Mouse (Mus musculus) hindbrain, embryonic 11.5 days (tissue): ENCODE results near the gene Arhgap29. TPM values are rescaled to one million over a fixed set of nuclear protein-coding genes. Genes with fewer than 3 reads are reported as not detected.
A peak's percentile ranks its signal among the peaks of the same experiment; 100 is the strongest.

Experiments
- ATAC-seq: fragments of 200-750 bp; cut with Nextera tagmentation; 2 replicates; pipeline ENCODE4 v1.8.0; 2017; ENCODE audit warnings: mild to moderate bottlenecking, moderate TSS enrichment, moderate library complexity; ENCODE audit not compliant: low FRiP score
- DNase-seq: peaks from one replicate; pipeline ENCODE4 v3.0.0-alpha.2; 2015; ENCODE audit warnings: low spot score
- H3K27ac ChIP-seq: fragments of 300-500 bp; sonication (generic); 2 replicates; pipeline ENCODE4 v1.5.1; 2014; ENCODE audit warnings: mild to moderate bottlenecking, low read depth, low read length
- H3K27me3 ChIP-seq: fragments of 300-500 bp; sonication (generic); 2 replicates; pipeline ENCODE4 v1.6.1; 2014; ENCODE audit warnings: mild to moderate bottlenecking, low read length, moderate library complexity, mixed read lengths; ENCODE audit not compliant: control insufficient read depth, insufficient read depth
- H3K36me3 ChIP-seq: fragments of 300-500 bp; sonication (generic); 2 replicates; pipeline ENCODE4 v1.6.1; 2014; ENCODE audit warnings: mild to moderate bottlenecking, low read length, moderate library complexity, mixed read lengths; ENCODE audit not compliant: control insufficient read depth, insufficient read depth
- H3K4me1 ChIP-seq: fragments of 300-500 bp; sonication (generic); replicated peaks from 2 replicates; pipeline ENCODE4 v1.6.1; 2014; ENCODE audit warnings: low read length, mixed read lengths; ENCODE audit not compliant: control insufficient read depth, insufficient read depth
- H3K4me2 ChIP-seq: fragments of 300-500 bp; sonication (generic); replicated peaks from 2 replicates; pipeline ENCODE4 v1.6.1; 2014; ENCODE audit warnings: mild to moderate bottlenecking, low read depth, low read length
- H3K4me3 ChIP-seq: fragments of 300-500 bp; sonication (generic); 2 replicates; pipeline ENCODE4 v1.5.1; 2014; ENCODE audit warnings: low read depth, low read length
- H3K9ac ChIP-seq: fragments of 300-500 bp; sonication (generic); 2 replicates; pipeline ENCODE4 v1.6.1; 2014; ENCODE audit warnings: low read depth, low read length
- H3K9me3 ChIP-seq: fragments of 300-500 bp; sonication (generic); 2 replicates; pipeline ENCODE4 v1.6.1; 2016; ENCODE audit warnings: low read length; ENCODE audit not compliant: control insufficient read depth
- WGBS: fragments of 180-500 bp; shearing (Covaris S2); extraction: QIAGEN DNeasy Blood & Tissue Kit; methylation state at CpG from one replicate; pipeline ENCODE4 v1.1.7; 2014; 5-methylcytosine and 5-hydroxymethylcytosine counted together
- polyA plus RNA-seq: library from polyadenylated mRNA; unstranded; fragments of >200 nt; fragmentation: Nextera tagmentation; extraction: Ambion mirVana; gene quantifications from 2 replicates; pipeline ENCODE4 v1.2.1, GENCODE M21; 2014

Arhgap29 gene
- 36.1 and 38.8 TPM in 2 replicates for polyA plus RNA-seq

GRCm38 (mm10) chr3:121952041-121952591 lies at the start of gene Arhgap29:
Gene Arhgap29, plus strand, starts transcription at chr3:121952541.
- Histone ChIP-seq H3K4me3 (peak within 1 kb of the TSS; percentile 56), H3K36me3 (no peaks in the 10 kb centered on the region), H3K4me2 (peak within 1 kb of the TSS; percentile 89), H3K9me3 (no peaks in the 10 kb centered on the region), H3K4me1 (no peaks in the 10 kb centered on the region), H3K9ac (peak within 1 kb of the TSS; percentile 54), H3K27me3 (peaks cover 9% of the 10 kb centered on the region), H3K27ac (no peak within 1 kb of the TSS)
- no peak for DNase-seq
- no peak for ATAC-seq
- 94% methylated on average over 8 of the region's 8 CpGs for WGBS

- no peaks in the 10 kb centered on the region for H3K27me3 ChIP-seq
- no peak overlapping the region for H3K9ac ChIP-seq
- no peak for ATAC-seq
- H3K36me3 ChIP-seq = no peaks in the 10 kb centered on the region
- no peaks in the 10 kb centered on the region for H3K4me1 ChIP-seq
- H3K4me2 ChIP-seq = no peak overlapping the region
- WGBS = 76% methylated on average over 5 of the region's 5 CpGs
- H3K27ac ChIP-seq = no peak overlapping the region
- no peak overlapping the region for H3K4me3 ChIP-seq
- no peaks in the 10 kb centered on the region for H3K9me3 ChIP-seq
- no peak for DNase-seq
Observed at GRCm38 (mm10) chr3:121902729-121903128, 49.6 kb upstream of the Arhgap29 start.

- Histone ChIP-seq H3K36me3 (no peaks in the 10 kb centered on the region), H3K27me3 (no peaks in the 10 kb centered on the region), H3K9me3 (no peaks in the 10 kb centered on the region), H3K4me3 (no peak overlapping the region), H3K4me2 (no peak overlapping the region), H3K4me1 (no peaks in the 10 kb centered on the region), H3K9ac (no peak overlapping the region), H3K27ac (no peak overlapping the region)
- DNase-seq = no peak
- ATAC-seq = no peak
- 76% methylated on average over 4 of the region's 4 CpGs for WGBS
Observed at GRCm38 (mm10) chr3:121903286-121903685, 49.1 kb upstream of the Arhgap29 start.

- H3K4me3 ChIP-seq = no peak overlapping the region
- WGBS = 71% methylated on average over 8 of the region's 8 CpGs
- no peak overlapping the region for H3K27ac ChIP-seq
- no peaks in the 10 kb centered on the region for H3K4me1 ChIP-seq
- no peaks in the 10 kb centered on the region for H3K9me3 ChIP-seq
- H3K36me3 ChIP-seq = no peaks in the 10 kb centered on the region
- ATAC-seq = no peak
- DNase-seq = no peak
- no peak overlapping the region for H3K9ac ChIP-seq
- no peak overlapping the region for H3K4me2 ChIP-seq
- H3K27me3 ChIP-seq = no peaks in the 10 kb centered on the region
Observed at GRCm38 (mm10) chr3:121903695-121904094, 48.6 kb upstream of the Arhgap29 start.

- no peaks in the 10 kb centered on the region for H3K4me1 ChIP-seq
- H3K27ac ChIP-seq = no peak overlapping the region
- no peaks in the 10 kb centered on the region for H3K27me3 ChIP-seq
- DNase-seq (no peak), ATAC-seq (no peak)
- H3K4me3 ChIP-seq = no peak overlapping the region
- WGBS = 87% methylated on average over 2 of the region's 2 CpGs
- no peak overlapping the region for H3K9ac ChIP-seq
- H3K36me3 ChIP-seq = no peaks in the 10 kb centered on the region
- no peak overlapping the region for H3K4me2 ChIP-seq
- no peaks in the 10 kb centered on the region for H3K9me3 ChIP-seq
Observed at GRCm38 (mm10) chr3:121904476-121904875, 47.9 kb upstream of the Arhgap29 start.

- no peak overlapping the region for H3K4me2 ChIP-seq
- no peak for ATAC-seq
- no peak overlapping the region for H3K4me3 ChIP-seq
- no peak overlapping the region for H3K27ac ChIP-seq
- no peaks in the 10 kb centered on the region for H3K9me3 ChIP-seq
- DNase-seq = no peak
- H3K36me3 ChIP-seq = no peaks in the 10 kb centered on the region
- no peak overlapping the region for H3K9ac ChIP-seq
- H3K4me1 ChIP-seq = no peaks in the 10 kb centered on the region
- no peaks in the 10 kb centered on the region for H3K27me3 ChIP-seq
- WGBS = 61% methylated on average over 8 of the region's 8 CpGs
Observed at GRCm38 (mm10) chr3:121906623-121907022, 45.7 kb upstream of the Arhgap29 start.

GRCm38 (mm10) chr3:121909155-121909554 lies 43.2 kb upstream of the Arhgap29 start:
- no peaks in the 10 kb centered on the region for H3K4me1 ChIP-seq
- ATAC-seq (no peak), DNase-seq (no peak)
- no peaks in the 10 kb centered on the region for H3K36me3 ChIP-seq
- no peaks in the 10 kb centered on the region for H3K27me3 ChIP-seq
- WGBS = 85% methylated on average over 3 of the region's 3 CpGs
- no peak overlapping the region for H3K4me2 ChIP-seq
- H3K4me3 ChIP-seq = no peak overlapping the region
- no peak overlapping the region for H3K9ac ChIP-seq
- H3K27ac ChIP-seq = no peak overlapping the region
- H3K9me3 ChIP-seq = no peaks in the 10 kb centered on the region

- no peak overlapping the region for H3K4me3 ChIP-seq
- H3K27me3 ChIP-seq = no peaks in the 10 kb centered on the region
- WGBS = 82% methylated on average over 5 of the region's 5 CpGs
- no peaks in the 10 kb centered on the region for H3K4me1 ChIP-seq
- no peak for ATAC-seq
- DNase-seq = no peak
- H3K4me2 ChIP-seq = no peak overlapping the region
- H3K27ac ChIP-seq = no peak overlapping the region
- H3K9ac ChIP-seq = no peak overlapping the region
- H3K36me3 ChIP-seq = no peaks in the 10 kb centered on the region
- H3K9me3 ChIP-seq = no peaks in the 10 kb centered on the region
Observed at GRCm38 (mm10) chr3:121913476-121913875, 38.9 kb upstream of the Arhgap29 start.

GRCm38 (mm10) chr3:121914459-121915185 lies 37.7 kb upstream of the Arhgap29 start:
- Histone ChIP-seq H3K36me3 (no peaks in the 10 kb centered on the region), H3K27ac (no peak overlapping the region), H3K4me3 (no peak overlapping the region), H3K27me3 (no peaks in the 10 kb centered on the region), H3K4me2 (no peak overlapping the region), H3K9ac (no peak overlapping the region), H3K9me3 (no peaks in the 10 kb centered on the region), H3K4me1 (no peaks in the 10 kb centered on the region)
- 72% methylated on average over 13 of the region's 13 CpGs for WGBS
- DNase-seq = no peak
- ATAC-seq = no peak
